Mouse (Mus musculus) hindbrain, embryonic 13.5 days (tissue): ENCODE data around the gene Dlgap5. TPM values are rescaled to one million over a fixed set of nuclear protein-coding genes. Genes with fewer than 3 reads are reported as not detected.

Experiments
- ATAC-seq: fragments of 200-750 bp; cut with Nextera tagmentation; 2 replicates; pipeline ENCODE4 v1.8.0; 2017; ENCODE audit warnings: moderate TSS enrichment; ENCODE audit not compliant: low FRiP score
- H3K27ac ChIP-seq: fragments of 300-500 bp; sonication (generic); 2 replicates; pipeline ENCODE4 v1.5.1; 2015; ENCODE audit warnings: inconsistent platforms, mild to moderate bottlenecking, moderate library complexity
- H3K27me3 ChIP-seq: fragments of 300-500 bp; sonication (generic); 2 replicates; pipeline ENCODE4 v1.6.1; 2015; ENCODE audit warnings: mild to moderate bottlenecking, inconsistent platforms
- H3K36me3 ChIP-seq: fragments of 300-500 bp; sonication (generic); 2 replicates; pipeline ENCODE4 v1.6.1; 2015; ENCODE audit warnings: mild to moderate bottlenecking, inconsistent platforms
- H3K4me1 ChIP-seq: fragments of 300-500 bp; sonication (generic); replicated peaks from 2 replicates; pipeline ENCODE4 v1.6.1; 2015; ENCODE audit warnings: inconsistent platforms
- H3K4me2 ChIP-seq: fragments of 300-500 bp; sonication (generic); 2 replicates; pipeline ENCODE4 v1.6.1; 2015; ENCODE audit warnings: inconsistent platforms, mild to moderate bottlenecking, moderate library complexity
- H3K4me3 ChIP-seq: fragments of 300-500 bp; sonication (generic); 2 replicates; pipeline ENCODE4 v1.5.1; 2015; ENCODE audit warnings: mild to moderate bottlenecking, inconsistent platforms
- H3K9ac ChIP-seq: fragments of 300-500 bp; sonication (generic); 2 replicates; pipeline ENCODE4 v1.6.1; 2015; ENCODE audit warnings: mild to moderate bottlenecking, inconsistent platforms
- H3K9me3 ChIP-seq: fragments of 300-500 bp; sonication (generic); 2 replicates; pipeline ENCODE4 v1.6.1; 2016; ENCODE audit warnings: inconsistent platforms
- WGBS: fragments of 180-500 bp; shearing (Covaris S2); methylation state at CpG from one replicate; pipeline ENCODE4 v1.1.7; 2015; 5-methylcytosine and 5-hydroxymethylcytosine counted together
- polyA plus RNA-seq: library from polyadenylated mRNA; unstranded; fragments of >200 nt; fragmentation: Nextera tagmentation; extraction: Ambion mirVana; gene quantifications from 2 replicates; pipeline ENCODE4 v1.2.1, GENCODE M21; 2015

The Dlgap5 gene
- polyA plus RNA-seq, 1 experiment from 2014 or later = 10.6 TPM

DNA sequence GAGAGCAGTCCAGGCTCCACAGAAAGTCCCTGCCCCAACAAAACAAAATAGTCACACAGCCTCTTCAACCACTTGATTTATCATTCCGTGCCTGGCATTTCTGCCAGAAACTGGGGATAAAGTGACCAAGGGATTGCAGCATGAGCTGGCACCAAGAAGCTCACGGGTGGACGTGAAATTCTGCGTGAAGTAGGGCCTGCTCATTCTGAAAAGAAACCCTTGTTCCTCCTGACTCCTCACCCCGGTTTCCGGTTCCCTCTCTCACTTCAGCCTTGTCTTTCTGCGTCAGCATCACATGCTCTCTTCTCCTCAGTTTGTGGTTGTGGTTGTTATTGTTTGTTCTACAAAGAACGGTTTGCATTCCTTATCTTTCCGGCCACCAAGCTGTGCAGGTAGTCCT lies 56.3 kb downstream of the Dlgap5 start:
- Histone ChIP-seq H3K4me3 (no peak overlapping the region), H3K27me3 (no peaks in the 10 kb centered on the region), H3K27ac (no peak overlapping the region), H3K9me3 (no peaks in the 10 kb centered on the region), H3K4me2 (no peak overlapping the region), H3K4me1 (peaks cover 9% of the 10 kb centered on the region), H3K9ac (no peak overlapping the region), H3K36me3 (no peaks in the 10 kb centered on the region)
- ATAC-seq = no peak
- WGBS = 91% methylated on average over 9 of the region's 9 CpGs

DNA sequence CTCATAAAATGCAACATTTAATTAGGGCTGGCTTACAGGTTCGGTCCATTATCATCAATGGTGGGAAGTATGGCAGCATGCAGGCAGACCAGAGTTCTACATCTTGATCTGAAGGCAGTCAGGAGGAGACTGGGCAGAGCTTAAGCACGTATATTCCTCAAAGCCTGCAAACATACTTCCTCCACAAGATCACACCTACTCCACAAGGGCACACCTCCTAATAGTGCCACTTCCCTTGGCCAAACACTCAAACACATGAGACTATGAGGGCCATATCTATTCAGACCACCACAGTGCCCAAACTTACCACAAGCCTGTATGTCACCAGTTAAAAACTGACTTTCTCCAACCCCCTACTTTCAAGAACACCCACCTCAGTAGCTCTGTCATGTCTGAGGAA lies 56.8 kb downstream of the Dlgap5 start:
- Histone ChIP-seq H3K27ac (no peak overlapping the region), H3K4me1 (peaks cover 8% of the 10 kb centered on the region), H3K9me3 (no peaks in the 10 kb centered on the region), H3K27me3 (no peaks in the 10 kb centered on the region), H3K4me2 (no peak overlapping the region), H3K9ac (no peak overlapping the region), H3K36me3 (no peaks in the 10 kb centered on the region), H3K4me3 (no peak overlapping the region)
- ATAC-seq = no peak
- WGBS = 93% methylated on average over 2 of the region's 2 CpGs

DNA sequence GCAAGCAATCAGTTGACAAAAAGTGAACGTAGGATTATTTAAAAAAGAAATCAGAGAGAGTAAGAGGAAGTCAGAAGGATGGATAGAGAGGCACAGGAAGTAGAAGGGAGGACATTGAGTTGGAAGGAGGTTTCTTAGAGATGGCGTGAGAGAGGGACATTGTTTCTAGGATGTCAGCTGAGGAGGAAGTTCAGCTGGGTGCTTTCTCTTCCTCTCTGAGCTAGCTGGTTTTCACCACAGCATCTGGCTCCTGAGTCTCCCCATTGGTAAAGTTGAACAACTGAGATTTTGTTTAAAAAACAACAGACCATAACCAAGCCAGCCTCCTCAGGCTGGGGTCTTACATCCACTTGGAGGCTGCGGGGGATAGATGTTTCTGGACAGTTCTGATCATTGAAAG lies 58.6 kb downstream of the Dlgap5 start:
- 78% methylated on average over 3 of the region's 3 CpGs for WGBS
- H3K4me3 ChIP-seq = no peak overlapping the region
- ATAC-seq = no peak
- H3K4me1 ChIP-seq = peaks cover under 1% of the 10 kb centered on the region; the same call in 1 of the 2 replicates
- H3K9me3 ChIP-seq = no peaks in the 10 kb centered on the region
- H3K27me3 ChIP-seq = no peaks in the 10 kb centered on the region
- H3K4me2 ChIP-seq = no peak overlapping the region
- no peak overlapping the region for H3K27ac ChIP-seq
- H3K9ac ChIP-seq = no peak overlapping the region
- H3K36me3 ChIP-seq = no peaks in the 10 kb centered on the region

DNA sequence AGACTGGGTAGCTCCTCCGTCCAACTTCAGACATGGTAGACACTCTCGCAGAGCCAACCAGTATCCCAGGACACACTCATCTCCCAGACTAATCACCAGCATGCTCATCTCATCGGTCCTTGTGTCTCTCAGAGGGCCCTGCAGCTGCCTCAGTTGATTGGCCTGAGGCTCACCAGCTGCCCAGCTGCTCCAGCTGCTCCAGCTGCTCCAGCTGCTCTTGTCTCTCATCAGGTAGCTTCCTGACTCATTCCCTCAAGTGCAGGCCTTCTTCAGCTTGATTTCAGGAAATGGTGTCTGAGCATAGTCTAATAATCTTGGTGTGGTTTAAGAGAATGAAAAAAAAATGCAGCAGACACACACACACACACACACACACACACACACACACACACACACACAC lies 61.6 kb downstream of the Dlgap5 start:
- Histone ChIP-seq H3K4me1 (no peaks in the 10 kb centered on the region), H3K36me3 (no peaks in the 10 kb centered on the region), H3K27me3 (no peaks in the 10 kb centered on the region), H3K9me3 (no peaks in the 10 kb centered on the region), H3K4me2 (no peak overlapping the region), H3K9ac (no peak overlapping the region), H3K4me3 (no peak overlapping the region), H3K27ac (no peak overlapping the region)
- ATAC-seq = no peak
- 82% methylated on average over 3 of the region's 3 CpGs for WGBS

DNA sequence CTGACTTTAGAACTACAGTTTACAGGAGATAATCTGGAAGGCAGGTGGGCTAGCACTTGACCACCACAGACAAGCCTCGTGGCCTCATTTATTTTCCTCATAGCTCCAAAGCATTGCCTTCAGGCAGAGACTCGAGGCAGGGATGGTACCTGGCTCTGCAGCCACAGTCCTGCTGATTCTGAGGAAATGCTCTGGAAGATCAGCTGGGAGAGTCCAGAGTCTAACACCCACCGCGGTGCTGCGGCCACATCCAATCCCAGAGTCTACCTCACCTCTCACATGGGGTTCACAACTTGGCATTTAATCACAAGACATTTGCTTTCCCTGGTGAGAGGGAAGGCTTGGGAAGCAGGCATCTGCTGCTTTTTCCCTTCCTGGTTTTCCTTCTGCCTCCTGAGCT lies 63.3 kb downstream of the Dlgap5 start:
- 82% methylated on average over 5 of the region's 5 CpGs for WGBS

DNA sequence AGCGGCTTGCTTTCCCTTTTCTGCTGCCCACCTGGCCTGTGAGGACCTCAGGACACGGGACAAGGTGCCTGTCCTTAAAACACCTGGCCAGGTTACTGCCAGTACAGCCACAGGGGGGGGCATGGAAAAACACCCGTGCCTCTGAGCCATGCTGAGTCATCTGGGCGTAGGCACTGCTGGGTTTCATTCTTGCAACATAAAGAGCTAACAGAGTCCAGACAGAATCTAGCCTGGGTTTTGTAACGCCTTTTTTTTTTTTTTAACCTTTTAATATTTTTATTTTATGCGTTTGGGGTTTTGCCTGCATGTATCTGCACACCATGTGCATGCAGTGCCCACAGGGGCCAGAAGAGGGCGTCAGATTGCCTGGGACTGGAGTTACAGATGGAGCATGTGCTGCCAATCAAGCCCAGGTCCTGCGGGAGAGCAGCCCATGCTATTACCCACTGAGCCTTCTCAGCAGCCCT lies 64.1 kb downstream of the Dlgap5 start:
- H3K36me3 ChIP-seq = no peaks in the 10 kb centered on the region
- no peak overlapping the region for H3K4me2 ChIP-seq
- H3K27ac ChIP-seq = no peak overlapping the region
- H3K27me3 ChIP-seq = no peaks in the 10 kb centered on the region
- H3K4me1 ChIP-seq = no peaks in the 10 kb centered on the region
- H3K9ac ChIP-seq = no peak overlapping the region
- H3K9me3 ChIP-seq = no peaks in the 10 kb centered on the region
- 69% methylated on average over 8 of the region's 8 CpGs for WGBS
- ATAC-seq = no peak
- H3K4me3 ChIP-seq = no peak overlapping the region

More for the DNA sequence above, 63.3 kb downstream of the Dlgap5 start:
- H3K36me3 ChIP-seq = no peaks in the 10 kb centered on the region
- ATAC-seq = no peak
- H3K9me3 ChIP-seq = no peaks in the 10 kb centered on the region
- no peaks in the 10 kb centered on the region for H3K27me3 ChIP-seq
- H3K9ac ChIP-seq = no peak overlapping the region
- H3K4me2 ChIP-seq = no peak overlapping the region
- no peaks in the 10 kb centered on the region for H3K4me1 ChIP-seq
- no peak overlapping the region for H3K4me3 ChIP-seq
- no peak overlapping the region for H3K27ac ChIP-seq

DNA sequence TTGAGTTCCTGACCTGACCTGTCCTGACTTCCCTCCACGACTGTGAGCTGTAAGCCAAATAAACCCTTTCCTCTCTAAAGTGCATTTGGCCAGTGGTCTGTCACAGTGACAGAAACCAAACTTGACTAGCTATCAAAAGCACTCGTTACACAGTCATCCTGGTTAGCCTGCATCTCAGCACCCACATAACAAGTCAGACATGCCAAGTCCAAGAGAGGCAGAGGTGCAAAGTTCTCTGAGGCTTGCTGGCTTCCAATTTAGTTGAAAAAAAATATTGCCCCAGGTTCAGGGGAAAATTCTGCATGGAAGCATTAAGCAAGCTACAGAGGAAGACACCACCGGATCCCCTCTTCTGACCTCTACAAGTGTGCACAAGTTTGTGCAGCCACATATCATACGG lies 65.0 kb downstream of the Dlgap5 start:
- Histone ChIP-seq H3K27me3 (no peaks in the 10 kb centered on the region), H3K4me2 (no peak overlapping the region), H3K9me3 (no peaks in the 10 kb centered on the region), H3K4me1 (no peaks in the 10 kb centered on the region), H3K4me3 (no peak overlapping the region), H3K27ac (no peak overlapping the region), H3K36me3 (no peaks in the 10 kb centered on the region), H3K9ac (no peak overlapping the region)
- WGBS = 88% methylated on average over 4 of the region's 4 CpGs
- no peak for ATAC-seq

DNA sequence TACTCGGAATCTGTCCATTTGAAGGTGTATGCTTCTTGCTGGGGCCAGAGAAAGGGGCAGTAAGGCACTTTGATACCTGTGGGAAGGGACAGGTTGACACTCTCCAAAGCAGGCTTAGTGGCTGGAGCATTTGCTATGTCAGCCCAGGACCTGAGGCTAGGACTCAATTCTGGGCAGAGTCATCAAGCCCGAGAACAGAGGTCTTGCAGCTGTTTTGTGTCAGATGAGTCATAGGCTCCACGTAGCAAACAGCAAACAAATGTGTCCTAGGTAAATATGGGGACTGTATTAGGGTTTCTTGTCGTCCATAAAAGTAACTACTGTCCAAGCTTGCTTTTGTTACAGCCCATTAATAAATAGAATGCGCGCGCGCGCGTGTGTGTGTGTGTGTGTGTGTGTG lies 65.9 kb downstream of the Dlgap5 start:
- no peaks in the 10 kb centered on the region for H3K36me3 ChIP-seq
- no peaks in the 10 kb centered on the region for H3K9me3 ChIP-seq
- H3K9ac ChIP-seq = no peak overlapping the region
- H3K27ac ChIP-seq = no peak overlapping the region
- no peak overlapping the region for H3K4me2 ChIP-seq
- H3K4me1 ChIP-seq = no peaks in the 10 kb centered on the region
- 96% methylated on average over 10 of the region's 10 CpGs for WGBS
- no peaks in the 10 kb centered on the region for H3K27me3 ChIP-seq
- no peak for ATAC-seq
- no peak overlapping the region for H3K4me3 ChIP-seq

DNA sequence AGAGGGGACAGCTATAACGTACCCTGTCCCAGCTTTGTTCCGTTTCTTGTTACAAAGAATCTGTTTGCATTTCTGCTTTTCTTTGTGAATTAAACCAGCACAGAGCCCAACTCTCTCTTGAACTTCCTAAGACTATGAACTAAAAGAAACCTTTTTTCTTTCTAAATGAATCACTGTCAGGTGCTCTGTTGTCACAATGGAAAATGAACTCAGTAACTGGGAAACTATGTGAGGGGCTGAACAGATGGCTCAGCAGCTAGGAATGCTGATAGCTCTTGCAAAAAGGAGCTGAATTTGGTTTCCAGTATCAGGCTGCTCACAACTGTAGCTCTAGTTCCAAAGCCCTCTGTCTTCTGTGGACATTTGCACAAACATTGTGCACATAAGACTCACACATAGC lies 67.2 kb downstream of the Dlgap5 start:
- Histone ChIP-seq H3K9me3 (no peaks in the 10 kb centered on the region), H3K4me2 (no peak overlapping the region), H3K4me3 (no peak overlapping the region), H3K4me1 (no peaks in the 10 kb centered on the region), H3K27ac (no peak overlapping the region), H3K36me3 (no peaks in the 10 kb centered on the region), H3K27me3 (no peaks in the 10 kb centered on the region), H3K9ac (no peak overlapping the region)
- 67% methylated on average over 2 of the region's 2 CpGs for WGBS
- no peak for ATAC-seq

DNA sequence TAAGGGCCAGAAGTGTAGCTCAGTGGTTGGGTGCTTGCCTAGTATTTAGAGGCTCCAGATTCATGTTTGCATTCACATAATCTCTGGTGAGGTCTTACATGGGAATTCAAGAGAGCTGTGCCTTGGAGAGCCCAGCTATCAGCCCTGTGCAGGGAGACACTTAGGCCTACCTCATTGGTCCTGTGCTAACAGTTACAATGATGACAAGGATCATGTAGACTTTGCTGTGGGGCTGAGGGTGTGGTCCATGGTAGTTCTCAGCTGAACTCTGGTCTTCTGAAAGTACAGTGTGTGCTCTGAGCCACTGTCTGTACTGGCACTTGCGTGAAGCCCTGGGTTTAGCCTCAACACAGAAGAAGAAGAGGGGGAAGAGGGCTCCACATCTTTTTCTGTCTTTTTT lies 71.5 kb downstream of the Dlgap5 start:
- WGBS = 87% methylated on average over 1 of the region's 1 CpGs
- H3K4me3 ChIP-seq = no peak overlapping the region

DNA sequence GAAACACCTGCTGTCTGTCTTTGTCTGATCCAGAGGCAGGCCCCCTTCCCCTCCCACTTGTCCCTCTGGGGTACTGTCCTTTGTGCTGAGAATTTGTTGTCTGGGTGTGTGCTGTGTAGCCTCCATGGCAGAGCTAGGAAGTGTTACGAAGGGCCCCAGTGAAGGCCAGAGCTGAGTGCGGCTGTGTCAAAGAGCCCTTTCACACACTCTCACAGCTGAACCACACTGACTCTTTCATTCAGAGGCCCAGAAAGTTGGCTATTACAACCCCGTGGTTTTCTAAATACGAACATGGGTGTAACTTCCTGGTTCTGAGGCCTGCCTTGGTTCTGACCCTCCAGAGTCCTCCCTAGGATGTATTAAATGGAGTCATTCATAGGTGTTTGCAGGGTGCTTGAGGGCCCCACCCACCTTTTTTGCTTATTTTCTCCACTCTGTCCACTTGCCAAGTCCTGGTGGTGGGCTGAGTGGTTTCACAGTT lies 76.4 kb downstream of the Dlgap5 start:
- WGBS = 59% methylated on average over 4 of the region's 4 CpGs
- H3K4me2 ChIP-seq = no peak overlapping the region
- no peak overlapping the region for H3K4me3 ChIP-seq
- H3K27me3 ChIP-seq = no peaks in the 10 kb centered on the region
- ATAC-seq = no peak
- H3K27ac ChIP-seq = 0 out of 2 replicates have a peak overlapping the region, but pooled peaks have one; percentile 8
- no peak overlapping the region for H3K9ac ChIP-seq
- H3K9me3 ChIP-seq = no peaks in the 10 kb centered on the region
- H3K36me3 ChIP-seq = no peaks in the 10 kb centered on the region
- H3K4me1 ChIP-seq = 0 out of 2 replicates have a peak, but pooled peaks cover 3% of the 10 kb centered on the region

More for the DNA sequence above, 71.5 kb downstream of the Dlgap5 start:
- ATAC-seq = no peak
- Histone ChIP-seq H3K4me1 (0 out of 2 replicates have a peak, but pooled peaks cover under 1% of the 10 kb centered on the region), H3K27me3 (no peaks in the 10 kb centered on the region), H3K4me2 (no peak overlapping the region), H3K9ac (no peak overlapping the region), H3K36me3 (no peaks in the 10 kb centered on the region), H3K27ac (no peak overlapping the region), H3K9me3 (no peaks in the 10 kb centered on the region)

DNA sequence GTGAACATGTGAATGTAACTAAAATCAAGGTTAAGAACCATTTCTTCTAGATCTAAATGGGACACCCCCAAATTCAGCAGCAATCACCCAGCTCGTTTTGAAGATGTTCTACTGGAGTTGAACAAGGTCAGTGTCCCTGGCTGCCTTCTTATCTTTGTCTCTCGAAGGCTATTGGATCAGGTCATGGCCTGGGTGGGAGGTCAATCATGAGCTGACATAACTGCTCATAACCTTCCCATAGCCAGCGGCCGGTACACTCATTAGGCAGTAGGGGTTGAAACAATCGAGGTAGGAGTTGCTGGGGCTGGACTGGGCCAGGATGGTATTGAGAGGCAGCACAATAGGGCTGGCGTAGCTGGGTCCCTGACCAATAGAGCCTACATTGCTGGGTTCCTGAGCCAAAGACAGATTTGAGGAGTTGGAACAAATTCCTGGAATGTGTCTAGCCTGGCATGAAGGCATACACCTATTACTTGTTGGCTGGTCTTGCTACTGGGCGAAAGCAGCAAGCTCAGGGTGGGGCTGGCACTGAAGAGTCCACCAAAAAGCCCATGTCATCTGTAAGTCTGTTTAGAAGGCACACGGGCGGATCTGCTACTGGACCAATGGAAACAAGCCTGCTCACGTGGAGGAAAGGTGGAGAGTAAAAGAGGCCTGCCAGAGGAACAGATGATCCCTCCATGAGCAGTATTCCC lies 77.8 kb downstream of the Dlgap5 start:
- no peak overlapping the region for H3K9ac ChIP-seq
- ATAC-seq = no peak
- no peaks in the 10 kb centered on the region for H3K9me3 ChIP-seq
- H3K4me2 ChIP-seq = no peak overlapping the region
- no peak overlapping the region for H3K27ac ChIP-seq
- no peaks in the 10 kb centered on the region for H3K36me3 ChIP-seq
- 0 out of 2 replicates have a peak, but pooled peaks cover 3% of the 10 kb centered on the region for H3K4me1 ChIP-seq
- H3K27me3 ChIP-seq = no peaks in the 10 kb centered on the region
- H3K4me3 ChIP-seq = no peak overlapping the region
- 84% methylated on average over 10 of the region's 10 CpGs for WGBS
